8 mouse cellular contexts compared by ENCODE assay signal in genomic region chr3:152799738-152800431, GRCm38 (mm10).
DNase-seq lines count a peak whose midpoint lies in the region; ATAC-seq and TF ChIP-seq lines count a peak whose summit lies in the region.

No protein-coding gene starts in this region.

- no peaks in the 10 kb centered on the region for H3K36me3 ChIP-seq in lung, postnatal 0 days (ENCODE audit: insufficient read depth, low read length)
- no peaks in the 10 kb centered on the region for H3K36me3 ChIP-seq in forebrain, embryonic 12.5 days (replicated peaks)

- no peak overlapping the region for H3K9ac ChIP-seq in lung, postnatal 0 days (replicated peaks; ENCODE audit: low read depth)
- H3K9ac ChIP-seq in forebrain, embryonic 12.5 days: no peak overlapping the region

- no peak for TF ChIP-seq EP300 in lung, postnatal 0 days (IDR thresholded peaks at IDR 0.05)

- H3K4me3 ChIP-seq in gastrocnemius, adult 2 months: no peak overlapping the region
- H3K4me3 ChIP-seq in lung, postnatal 0 days (ENCODE audit: low read depth, low read length): no peak overlapping the region
- no peak overlapping the region for H3K4me3 ChIP-seq in forebrain, embryonic 12.5 days (replicated peaks)

- peak; percentile 28; the same call in 1 of the 2 replicates for ATAC-seq in lung, postnatal 0 days
- no peak for ATAC-seq in forebrain, embryonic 12.5 days (ENCODE audit: low FRiP score)

- intact Hi-C loops in gastrocnemius, adult 2 months (cut with DNase I): no loop called here

- no peaks in the 10 kb centered on the region for H3K9me3 ChIP-seq in lung, postnatal 0 days (ENCODE audit: low read length)
- no peaks in the 10 kb centered on the region for H3K9me3 ChIP-seq in forebrain, embryonic 12.5 days

- TF ChIP-seq CTCF in gastrocnemius, adult 2 months (IDR thresholded peaks at IDR 0.05): peak; percentile 61
- TF ChIP-seq CTCF in lung, postnatal 0 days (IDR thresholded peaks at IDR 0.05): peak; percentile 72

- no peak for DNase-seq in gastrocnemius, adult 2 months
- DNase-seq in gastrocnemius, postnatal 25 days: no peak
- peak; percentile 23 for DNase-seq in thymus, postnatal 0 days (ENCODE audit: low spot score)
- DNase-seq in thymus, postnatal 36 days: no peak
- DNase-seq in forelimb bud, embryonic 11.5 days (ENCODE audit: low read depth, low spot score): peak; percentile 34
- peak; percentile 69 for DNase-seq in lung, postnatal 0 days (ENCODE audit: low spot score)
- DNase-seq in urinary bladder, postnatal 25 days (ENCODE audit: low spot score): no peak

- no peaks in the 10 kb centered on the region for H3K27me3 ChIP-seq in lung, postnatal 0 days (replicated peaks; ENCODE audit: insufficient read depth, low read length)
- no peaks in the 10 kb centered on the region for H3K27me3 ChIP-seq in forebrain, embryonic 12.5 days

- no peak overlapping the region for H3K27ac ChIP-seq in gastrocnemius, adult 2 months
- H3K27ac ChIP-seq in lung, postnatal 0 days (ENCODE audit: low read length): no peak overlapping the region
- H3K27ac ChIP-seq in forebrain, embryonic 12.5 days: no peak overlapping the region

- no peaks in the 10 kb centered on the region for H3K4me1 ChIP-seq in lung, postnatal 0 days (ENCODE audit: insufficient read depth, low read depth, low read length)
- H3K4me1 ChIP-seq in forebrain, embryonic 12.5 days: 0 out of 2 replicates have a peak, but pooled peaks cover 2% of the 10 kb centered on the region

- WGBS in lung, postnatal 0 days: 75% methylated on average over 9 of the region's 9 CpGs
- WGBS in forebrain, embryonic 12.5 days: 82% methylated on average over 9 of the region's 9 CpGs

- H3K4me2 ChIP-seq in lung, postnatal 0 days (replicated peaks; ENCODE audit: low read depth, low read length): no peak overlapping the region
- H3K4me2 ChIP-seq in forebrain, embryonic 12.5 days: no peak overlapping the region

Comparison
In these comparisons a context has a peak if more than half of its experiments do, and no peak if none do; other contexts are left out.
1. DNase-seq: peak in thymus, postnatal 0 days (single experiment), forelimb bud, embryonic 11.5 days (single experiment) and lung, postnatal 0 days (single experiment); none in gastrocnemius, adult 2 months (single experiment), gastrocnemius, postnatal 25 days (single experiment), thymus, postnatal 36 days (0 of 2) and urinary bladder, postnatal 25 days (single experiment).